Mouse (Mus musculus): ENCODE measurements at regions not wholly inside any gene's neighbourhood (a gene's known extent, or its start where the extent isn't known, plus 50 kb on each side); places are given as distances from the start of the nearest gene placed in this dataset.

DNA sequence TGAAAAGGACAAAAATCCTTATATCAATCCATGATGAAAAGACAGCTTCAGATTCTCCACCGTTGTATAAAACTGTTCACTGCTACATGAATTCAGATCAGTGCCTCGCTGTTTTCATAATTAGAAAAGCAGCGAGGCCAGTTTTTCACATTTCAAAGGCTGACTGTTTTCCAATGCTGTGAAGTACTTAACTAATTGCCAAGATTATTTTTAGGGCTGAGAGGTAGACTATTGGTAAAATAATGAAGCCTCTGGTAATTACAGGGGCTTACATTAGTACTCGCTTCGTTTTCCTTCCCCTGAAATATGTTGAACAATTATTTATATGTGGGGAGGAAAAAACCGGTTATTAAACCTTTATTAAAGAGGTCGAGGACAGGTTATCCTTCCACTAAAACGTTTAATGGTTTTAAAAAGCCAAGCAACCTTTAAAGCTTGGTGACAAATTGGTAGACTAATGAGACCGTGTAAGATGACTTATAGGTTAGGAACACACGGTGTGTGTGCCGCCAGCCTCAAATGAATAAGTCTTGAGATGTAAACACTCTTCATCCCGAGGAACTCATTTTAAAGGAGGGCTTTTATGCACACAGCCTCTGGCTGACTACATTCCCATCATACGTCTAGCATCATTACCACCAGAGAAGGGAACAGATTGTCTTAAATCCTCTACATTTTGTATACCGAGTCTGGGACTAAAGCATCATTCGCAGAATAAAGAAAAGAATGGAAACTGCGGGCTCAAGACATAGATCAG, 465.7 kb downstream of the Galc start:
- intact Hi-C loops (cut with DNase I), result no loop called here
- no peak for DNase-seq (ENCODE audit: low spot score in 2 of 2)

DNA sequence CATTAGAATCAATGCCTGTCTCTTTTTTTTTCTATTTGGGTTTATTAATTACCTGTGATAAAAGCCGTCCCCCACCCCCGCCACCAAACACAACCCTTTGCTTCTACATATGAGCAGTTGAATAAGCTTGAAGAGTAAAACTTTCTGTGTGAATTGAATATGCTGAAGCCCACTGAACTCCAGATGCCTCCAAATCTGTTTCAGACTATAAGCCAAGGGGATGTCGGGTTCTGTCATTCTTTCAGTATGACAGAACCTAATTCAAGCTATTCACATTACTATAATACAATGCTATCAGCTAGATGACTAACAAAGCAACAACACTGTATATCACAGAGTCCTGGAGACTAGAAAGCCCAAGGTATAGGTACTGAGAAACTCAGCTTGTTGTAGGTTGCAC, 475.8 kb downstream of the Galc start:
- DNase-seq (ENCODE audit: low spot score in 2 of 2), result no peak
- intact Hi-C loops (cut with DNase I), result no loop called here

- DNase-seq (ENCODE audit: low spot score in 2 of 2), result peak; percentile 16 to 20
- intact Hi-C loops (cut with DNase I), result no loop called here
Measured at GRCm38 (mm10) chr12:97759116-97759515, 500.1 kb downstream of the Galc start.

- intact Hi-C loops (cut with DNase I), result no loop called here
Measured at GRCm38 (mm10) chr12:97758624-97759023, 500.6 kb downstream of the Galc start.

GRCm38 (mm10) chr12:97750166-97750565, 509.1 kb downstream of the Galc start:
- intact Hi-C loops (cut with DNase I), result no loop called here
- peak in 1 of 2 experiments; percentile 7 for DNase-seq (ENCODE audit: low spot score in 2 of 2)

More at GRCm38 (mm10) chr12:97758624-97759023, 500.6 kb downstream of the Galc start:
- peak; percentile 9 to 30 for DNase-seq (ENCODE audit: low spot score in 2 of 2)

- DNase-seq (ENCODE audit: low spot score in 2 of 2), result no peak
- intact Hi-C loops (cut with DNase I), result no loop called here
Measured at GRCm38 (mm10) chr12:97740927-97741326, 518.3 kb downstream of the Galc start.

DNA sequence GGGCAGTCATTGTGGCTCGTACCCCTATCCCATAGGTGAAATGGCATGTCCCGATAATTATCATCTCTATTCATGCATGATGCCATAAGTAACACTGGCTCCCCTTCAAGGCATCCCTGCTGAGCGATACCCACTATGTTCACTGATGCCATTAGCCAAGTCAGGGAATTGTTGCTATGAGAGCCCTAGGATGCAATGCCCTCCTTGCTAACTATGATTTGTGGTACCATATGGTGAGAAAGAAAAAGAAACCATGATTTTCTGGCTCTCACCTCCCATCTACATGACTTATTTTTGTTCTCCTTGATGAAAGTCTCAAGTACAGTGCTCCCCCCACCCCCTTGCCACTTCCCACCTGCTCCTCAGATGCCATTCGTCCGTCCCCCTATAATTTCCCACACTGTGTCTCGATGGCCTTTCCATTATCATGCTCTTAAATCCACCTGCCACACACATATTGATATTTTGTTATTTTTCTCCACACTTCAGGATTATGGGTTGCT, 527.1 kb downstream of the Galc start:
- intact Hi-C loops (cut with DNase I), result no loop called here
- no peak for DNase-seq (ENCODE audit: low spot score in 2 of 2)

DNA sequence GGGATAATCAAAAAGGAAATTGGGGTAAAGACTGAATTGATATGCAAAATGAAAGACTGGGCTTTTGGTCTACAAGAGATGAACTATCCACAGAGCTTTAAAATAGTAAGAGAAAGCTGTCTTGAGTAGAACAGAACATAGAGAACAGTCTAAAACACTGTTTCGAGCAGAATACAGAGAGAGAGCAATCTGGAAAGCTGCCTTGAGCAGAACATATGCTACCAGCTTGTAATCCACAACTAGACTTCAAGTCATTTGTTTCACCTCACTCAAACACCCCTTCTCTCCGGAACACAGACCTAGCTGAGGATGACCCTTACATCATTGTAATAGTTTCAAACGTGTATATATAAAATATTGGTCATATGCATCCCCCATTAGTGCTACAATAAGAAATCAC, 538.7 kb downstream of the Galc start:
- no peak for DNase-seq (ENCODE audit: low spot score in 2 of 2)
- intact Hi-C loops (cut with DNase I), result no loop called here

DNA sequence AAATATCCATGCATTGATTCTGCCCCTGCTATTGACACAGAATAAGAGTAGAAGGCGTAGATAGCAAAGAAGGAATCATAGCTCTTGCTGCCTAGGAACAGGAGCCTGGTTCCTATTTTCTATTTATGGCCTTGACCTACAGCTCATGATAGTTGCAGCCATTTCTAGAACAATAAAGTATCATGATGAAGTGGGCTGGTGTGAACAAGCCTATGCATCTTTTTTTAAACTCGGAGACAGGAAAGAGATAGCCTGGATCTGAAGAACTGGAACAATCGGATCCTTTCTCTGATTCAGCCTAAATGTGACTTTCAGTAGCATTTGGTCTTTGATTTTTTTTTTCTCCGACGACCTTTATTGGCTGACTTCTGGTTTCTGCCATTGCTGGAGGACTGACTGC, 541.4 kb downstream of the Galc start:
- intact Hi-C loops (cut with DNase I), result no loop called here
- peak in 1 of 2 experiments; percentile 7 for DNase-seq (ENCODE audit: low spot score in 2 of 2)

Data from left cerebral cortex, postnatal 14 days (tissue).